Mouse (Mus musculus): ENCODE results near the gene Pycr1. TPM values are rescaled to one million over a fixed set of nuclear protein-coding genes. Genes with fewer than 3 reads are reported as not detected.
A peak's percentile ranks its signal among the peaks of the same experiment; 100 is the strongest.

Pycr1 gene
- polyA plus RNA-seq, 1 experiment from 2014 or later = 23.9 TPM

DNA sequence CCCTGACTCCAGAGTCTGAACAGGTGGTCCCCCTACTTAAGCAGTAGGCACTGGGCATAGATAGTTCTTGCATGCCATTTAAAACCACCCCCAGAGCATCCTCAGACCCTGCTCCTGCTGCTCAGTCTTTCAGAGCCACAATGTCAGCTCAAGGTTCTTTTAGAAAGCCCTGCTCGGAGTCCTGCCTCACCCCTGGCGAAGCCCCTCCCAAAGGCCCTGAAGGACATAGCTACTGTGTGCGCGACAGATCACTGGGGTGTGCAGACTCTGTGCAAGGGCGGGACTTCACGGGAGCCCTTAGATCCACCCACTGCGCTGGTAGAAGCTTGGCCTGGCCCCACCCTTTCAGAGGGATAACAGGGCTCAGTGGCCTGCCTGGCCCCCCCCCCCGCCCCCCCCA is 34.3 kb downstream of the Pycr1 start:
- ATAC-seq = no peak
- H3K27ac ChIP-seq = no peak overlapping the region
- peaks cover 12% of the 10 kb centered on the region for H3K4me1 ChIP-seq
- no peak overlapping the region for H3K4me2 ChIP-seq
- H3K27me3 ChIP-seq = peaks cover 17% of the 10 kb centered on the region
- H3K9me3 ChIP-seq (replicated peaks) = no peaks in the 10 kb centered on the region
- no peak overlapping the region for H3K9ac ChIP-seq
- peaks cover 83% of the 10 kb centered on the region for H3K36me3 ChIP-seq (ENCODE audit: poor library complexity, severe bottlenecking)
- WGBS = 38% methylated on average over 8 of the region's 8 CpGs
- no peak overlapping the region for H3K4me3 ChIP-seq

DNA sequence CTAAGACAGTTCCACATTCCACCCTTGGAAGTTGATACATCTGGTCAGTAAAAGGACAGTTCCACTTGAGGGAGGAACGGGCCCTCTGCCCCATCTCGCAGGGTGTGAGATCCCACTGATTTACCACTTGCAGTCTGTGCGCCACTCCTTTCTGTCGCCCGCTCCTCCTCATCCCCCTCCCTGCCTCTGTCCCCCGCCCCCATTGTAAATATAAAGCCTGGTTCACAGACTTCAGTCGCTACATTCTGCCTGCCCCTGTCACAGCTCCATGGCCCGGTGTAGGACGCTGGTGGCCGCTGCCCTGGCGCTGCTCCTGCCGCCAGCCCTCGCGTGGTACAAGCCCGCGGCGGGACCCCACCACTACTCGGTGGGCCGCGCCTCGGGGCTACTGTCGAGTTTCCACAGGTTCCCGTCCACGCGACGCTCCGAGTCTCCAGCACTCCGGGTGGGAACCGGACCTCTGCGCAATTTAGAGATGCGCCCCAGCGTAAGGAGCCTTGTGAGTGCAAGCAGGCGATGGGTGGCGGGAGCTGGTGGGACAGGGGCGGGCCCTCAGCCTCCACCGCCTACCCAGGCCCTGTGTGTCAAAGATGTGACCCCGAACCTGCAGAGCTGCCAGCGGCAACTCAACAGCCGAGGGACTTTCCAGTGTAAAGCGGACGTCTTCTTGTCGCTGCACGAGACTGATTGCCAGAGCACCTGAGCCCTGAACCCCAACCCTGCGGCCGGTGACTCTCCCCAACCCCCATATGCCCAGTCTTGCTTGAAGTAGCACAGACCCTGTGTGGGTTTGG is 35.1 kb downstream of the Pycr1 start, which contains the start of gene Npb:
TSS of gene Npb (plus strand) at position 237 of the 794 bp plus-strand sequence.
- peaks cover 82% of the 10 kb centered on the region for H3K36me3 ChIP-seq (ENCODE audit: poor library complexity, severe bottlenecking)
- ATAC-seq = 0 out of 2 replicates have a peak, but pooled peaks have one; percentile 9
- H3K27ac ChIP-seq = no peak within 1 kb of the TSS
- peak within 1 kb of the TSS; percentile 49 for H3K4me2 ChIP-seq
- H3K27me3 ChIP-seq = peaks cover 17% of the 10 kb centered on the region
- 6% methylated on average over 45 of the region's 45 CpGs for WGBS
- H3K9ac ChIP-seq = peak within 1 kb of the TSS; percentile 55
- H3K4me3 ChIP-seq = peak within 1 kb of the TSS; percentile 22
- H3K9me3 ChIP-seq (replicated peaks) = no peaks in the 10 kb centered on the region
- peaks cover 12% of the 10 kb centered on the region for H3K4me1 ChIP-seq

DNA sequence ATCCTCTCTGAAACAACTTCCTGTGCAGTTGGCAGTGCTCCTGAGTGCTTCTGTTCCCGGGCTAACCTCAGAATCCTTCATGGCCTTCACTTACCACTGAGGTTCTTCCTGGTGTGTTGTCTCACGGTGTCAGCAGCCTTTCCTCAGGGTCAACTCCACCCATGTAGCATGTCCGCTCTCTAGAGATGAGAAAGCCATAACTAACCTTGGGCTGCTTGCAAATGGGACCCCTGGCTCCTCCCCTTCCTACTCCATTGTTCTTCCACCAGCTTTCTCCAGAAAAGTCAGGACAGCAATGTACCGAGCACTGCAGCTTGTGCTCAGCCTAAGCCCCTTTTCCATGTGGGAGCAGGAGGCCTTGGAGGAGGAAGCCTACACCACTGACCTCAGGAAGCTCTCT is 36.8 kb downstream of the Pycr1 start:
- Histone ChIP-seq H3K36me3 (ENCODE audit: poor library complexity, severe bottlenecking) (peaks cover 82% of the 10 kb centered on the region), H3K4me1 (peaks cover 12% of the 10 kb centered on the region), H3K4me3 (no peak overlapping the region), H3K9ac (no peak overlapping the region), H3K27me3 (peaks cover 17% of the 10 kb centered on the region), H3K27ac (no peak overlapping the region), H3K9me3 (replicated peaks) (no peaks in the 10 kb centered on the region), H3K4me2 (no peak overlapping the region)
- no peak for ATAC-seq
- WGBS = 83% methylated on average over 4 of the region's 4 CpGs

DNA sequence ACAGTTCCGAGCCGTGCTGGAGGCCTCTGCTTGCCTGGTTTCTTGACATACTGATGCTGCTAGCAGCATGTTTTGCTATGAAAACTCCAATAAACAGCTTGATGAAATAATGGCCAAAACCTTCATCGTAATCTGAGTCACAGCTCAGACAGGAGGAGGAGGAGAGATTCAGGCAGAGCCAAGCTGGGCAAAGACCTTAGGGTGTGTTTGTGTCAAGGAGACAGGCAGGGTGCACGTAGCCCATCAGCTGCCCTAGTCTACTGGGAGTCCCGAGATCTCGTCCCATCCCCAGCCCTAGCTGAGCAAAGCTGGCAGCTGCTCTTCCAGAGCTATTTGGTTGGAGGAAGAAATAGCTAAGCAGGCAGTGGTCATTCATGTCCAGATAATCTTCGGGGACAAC is 37.9 kb downstream of the Pycr1 start:
- Histone ChIP-seq H3K27me3 (peaks cover 17% of the 10 kb centered on the region), H3K4me2 (no peak overlapping the region), H3K27ac (no peak overlapping the region), H3K36me3 (ENCODE audit: poor library complexity, severe bottlenecking) (peaks cover 80% of the 10 kb centered on the region), H3K9ac (no peak overlapping the region), H3K4me3 (no peak overlapping the region), H3K4me1 (peaks cover 12% of the 10 kb centered on the region), H3K9me3 (replicated peaks) (no peaks in the 10 kb centered on the region)
- ATAC-seq = no peak
- 87% methylated on average over 7 of the region's 7 CpGs for WGBS

DNA sequence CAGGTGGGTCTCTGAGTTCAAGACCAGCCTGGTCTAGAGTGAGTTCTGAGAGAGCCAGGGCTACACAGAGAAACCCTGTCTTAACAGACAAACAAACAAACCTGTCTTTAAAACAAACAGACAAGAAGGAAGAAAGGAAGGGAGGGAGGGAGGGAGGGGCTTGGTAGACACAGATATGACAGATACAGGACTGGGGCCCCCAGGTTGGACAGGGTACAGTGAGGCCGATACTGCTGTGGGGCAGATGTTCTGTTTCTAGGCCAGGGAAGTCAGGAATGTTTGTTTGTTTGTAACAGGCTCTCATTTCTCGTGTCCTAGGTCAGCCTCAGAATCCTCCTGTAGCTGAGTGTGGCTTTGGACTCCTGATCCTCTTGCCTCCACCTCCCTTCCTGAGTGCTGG is 40.0 kb downstream of the Pycr1 start:
- no peak overlapping the region for H3K9ac ChIP-seq
- H3K9me3 ChIP-seq (replicated peaks) = no peaks in the 10 kb centered on the region
- 87% methylated on average over 2 of the region's 2 CpGs for WGBS
- H3K4me2 ChIP-seq = no peak overlapping the region
- ATAC-seq = no peak
- peaks cover 67% of the 10 kb centered on the region for H3K36me3 ChIP-seq (ENCODE audit: poor library complexity, severe bottlenecking)
- no peak overlapping the region for H3K4me3 ChIP-seq
- H3K27me3 ChIP-seq = peaks cover 9% of the 10 kb centered on the region
- H3K27ac ChIP-seq = no peak overlapping the region
- H3K4me1 ChIP-seq = peaks cover 18% of the 10 kb centered on the region

DNA sequence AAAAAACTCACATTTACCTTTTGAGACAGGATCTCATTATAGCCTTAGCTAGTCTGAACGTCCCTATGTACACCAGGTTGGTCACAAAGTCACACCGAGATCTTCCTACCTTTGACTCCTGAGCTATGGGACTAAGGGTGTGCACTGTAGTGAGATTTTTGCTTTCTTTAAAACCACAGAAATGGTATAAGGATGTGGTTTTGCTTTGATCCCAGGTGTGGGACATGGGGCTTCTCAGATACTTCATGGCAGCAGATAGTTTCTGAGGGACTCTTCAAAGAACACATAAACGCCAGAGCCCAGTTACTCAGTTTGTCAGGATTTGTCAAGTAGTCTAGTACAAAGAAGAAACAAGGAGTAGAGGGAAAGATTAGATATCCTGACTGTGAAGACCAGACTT is 42.9 kb downstream of the Pycr1 start:
- 95% methylated on average over 3 of the region's 3 CpGs for WGBS
- H3K9ac ChIP-seq = no peak overlapping the region
- H3K27me3 ChIP-seq = no peaks in the 10 kb centered on the region
- H3K27ac ChIP-seq = no peak overlapping the region
- no peaks in the 10 kb centered on the region for H3K9me3 ChIP-seq (replicated peaks)
- peaks cover 33% of the 10 kb centered on the region for H3K4me1 ChIP-seq
- H3K4me2 ChIP-seq = no peak overlapping the region
- no peak for ATAC-seq
- no peak overlapping the region for H3K4me3 ChIP-seq
- peaks cover 63% of the 10 kb centered on the region for H3K36me3 ChIP-seq (ENCODE audit: poor library complexity, severe bottlenecking)

DNA sequence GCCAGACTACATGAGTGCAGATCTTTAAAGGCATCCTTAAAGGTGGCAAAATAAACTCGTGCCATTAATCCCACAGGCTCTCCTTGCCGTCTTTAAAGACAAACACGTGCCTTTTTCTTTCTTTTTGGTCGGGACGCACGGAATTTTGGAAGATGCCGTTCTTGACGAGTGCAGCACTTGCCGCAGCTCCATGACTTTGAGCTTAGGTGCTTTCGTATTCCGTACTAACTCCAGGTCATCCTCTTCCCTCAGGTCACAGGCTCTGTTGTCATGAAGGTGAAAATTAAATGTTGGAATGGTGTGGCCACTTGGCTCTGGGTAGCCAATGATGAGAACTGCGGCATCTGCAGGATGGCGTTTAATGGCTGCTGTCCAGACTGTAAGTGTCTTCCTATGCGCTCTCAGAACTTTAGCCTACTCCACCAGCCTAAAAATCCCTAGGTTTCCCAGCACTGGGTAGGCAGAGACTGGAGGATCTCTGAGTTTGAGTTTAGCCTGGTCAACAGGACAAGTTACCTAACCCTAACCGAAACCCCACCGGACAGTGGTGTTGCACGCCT is 44.5 kb downstream of the Pycr1 start:
- no peak for ATAC-seq
- 49% methylated on average over 17 of the region's 17 CpGs for WGBS

DNA sequence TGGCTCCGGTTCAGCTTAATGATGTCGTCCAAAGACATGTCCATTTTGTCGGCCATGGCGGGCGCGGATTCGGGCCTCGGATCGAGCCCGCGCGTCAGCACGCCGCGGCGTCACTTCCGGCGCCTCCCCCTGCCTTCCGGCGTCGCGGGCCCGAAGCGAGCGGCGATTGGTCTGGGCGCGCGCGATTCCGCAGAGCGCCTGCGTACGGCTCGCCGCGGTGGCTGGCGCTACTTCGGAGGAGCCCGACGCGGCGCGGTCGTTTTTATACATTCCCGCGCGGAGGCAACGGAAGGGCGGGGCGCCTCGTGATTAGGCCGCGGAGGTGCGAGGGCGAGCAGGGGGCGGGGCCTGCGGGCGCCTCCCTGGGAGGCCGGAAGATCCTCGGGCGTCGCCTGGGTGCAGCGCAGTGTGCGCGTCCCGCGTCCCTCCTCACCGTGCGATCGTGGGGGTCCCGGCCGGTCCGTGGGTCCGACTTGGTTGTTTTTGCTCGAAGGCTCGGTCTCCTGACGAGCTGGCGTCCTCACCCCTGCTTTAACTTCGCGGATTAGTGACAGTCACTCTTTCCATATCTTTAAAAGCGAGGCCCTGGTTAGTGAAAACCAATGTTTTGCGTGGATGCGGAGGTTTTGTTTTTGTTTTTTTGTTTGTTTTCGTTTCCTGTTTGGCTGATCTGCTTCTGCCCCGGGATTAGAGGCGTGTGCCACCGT is 45.1 kb downstream of the Pycr1 start, which contains the start of the genes Alyref and Anapc11:
TSS of gene Alyref (minus strand) at position 83 of the 707 bp plus-strand sequence.
TSS of gene Anapc11 (plus strand) at position 139 of the 707 bp plus-strand sequence.
- Histone ChIP-seq H3K4me2 (peak within 1 kb of the TSS; percentile 97), H3K27ac (peak within 1 kb of the TSS; percentile 87), H3K4me1 (peaks cover 33% of the 10 kb centered on the region), H3K27me3 (no peaks in the 10 kb centered on the region), H3K9me3 (replicated peaks) (no peaks in the 10 kb centered on the region), H3K4me3 (peak within 1 kb of the TSS; percentile 100), H3K9ac (peak within 1 kb of the TSS; percentile 99), H3K36me3 (ENCODE audit: poor library complexity, severe bottlenecking) (peaks cover 63% of the 10 kb centered on the region)
- ATAC-seq = peak; percentile 99
- under 1% methylated on average over 68 of the region's 88 CpGs for WGBS

More for the DNA sequence above, 44.5 kb downstream of the Pycr1 start:
- Histone ChIP-seq H3K4me3 (peak overlapping the region; percentile 100), H3K27ac (peak overlapping the region; percentile 87; the same call in 1 of the 2 replicates), H3K9ac (peak overlapping the region; percentile 99), H3K36me3 (ENCODE audit: poor library complexity, severe bottlenecking) (peaks cover 61% of the 10 kb centered on the region), H3K27me3 (no peaks in the 10 kb centered on the region), H3K9me3 (replicated peaks) (no peaks in the 10 kb centered on the region), H3K4me1 (peaks cover 33% of the 10 kb centered on the region), H3K4me2 (peak overlapping the region; percentile 97)

DNA sequence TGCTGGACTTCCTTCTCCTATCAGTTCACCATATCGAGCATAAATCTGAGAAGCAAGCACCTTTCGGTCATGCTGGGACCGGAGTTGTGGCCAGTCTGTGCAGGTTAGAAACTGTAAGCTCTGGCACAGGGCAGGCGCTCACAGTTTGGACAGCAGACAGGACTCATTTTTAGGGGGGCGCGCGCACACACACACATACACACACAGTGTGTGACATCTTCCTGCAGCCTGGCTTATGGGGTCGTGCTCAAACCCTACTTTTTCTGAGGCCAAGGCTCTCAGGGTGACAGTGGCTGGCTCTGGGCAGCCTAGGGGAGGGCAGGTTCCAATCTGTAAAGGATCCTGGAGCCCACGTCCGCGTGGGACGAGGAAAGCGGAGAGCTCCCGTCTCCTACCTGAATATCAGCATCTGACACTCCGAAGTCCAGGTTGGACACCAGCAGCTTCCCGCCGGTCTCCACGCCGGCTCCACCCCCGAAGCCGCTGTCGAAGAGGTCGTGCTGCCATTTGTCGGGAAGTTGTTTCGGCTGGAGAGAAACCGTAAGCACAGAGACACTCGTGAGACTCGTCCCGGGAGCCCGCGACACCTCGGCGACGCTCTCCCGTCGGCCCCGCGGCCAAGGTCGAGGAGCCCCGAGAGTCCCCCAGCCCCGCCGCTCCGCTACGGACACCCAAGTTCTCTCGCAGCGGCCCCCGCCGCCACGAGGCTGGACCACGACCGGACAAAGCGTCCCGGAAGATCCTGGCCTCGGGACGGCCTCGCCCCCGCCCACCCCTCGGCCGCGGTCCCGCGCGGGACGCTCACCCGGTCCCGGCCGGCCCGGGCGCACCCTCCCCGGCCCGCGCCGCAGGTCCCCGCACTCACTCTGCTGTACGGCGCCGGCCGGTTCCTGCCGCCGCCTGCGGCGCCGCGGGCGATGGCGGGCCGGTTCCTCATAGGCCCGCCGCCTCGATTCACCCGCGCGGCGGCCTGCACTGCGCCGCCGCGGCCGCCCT is 46.0 kb downstream of the Pycr1 start:
- peak; percentile 65 for ATAC-seq

DNA sequence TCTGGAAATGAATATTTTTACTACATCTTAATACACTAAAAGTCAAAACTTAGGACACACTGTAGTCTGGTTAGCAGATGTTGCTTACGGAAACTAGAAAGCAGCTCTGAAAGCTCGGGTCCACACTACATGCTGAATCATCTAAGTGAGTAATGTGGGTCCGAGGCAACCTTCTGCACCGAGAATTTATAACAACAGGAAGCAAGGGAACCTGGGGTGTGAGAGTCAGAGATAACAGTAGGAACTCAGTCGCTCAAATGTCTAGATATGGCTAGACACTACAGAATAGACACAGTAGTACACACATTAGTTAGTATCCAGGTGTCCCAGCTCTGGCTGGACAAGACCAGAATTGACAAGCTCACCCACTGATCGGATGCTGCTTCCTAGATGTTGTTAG is 55.0 kb downstream of the Pycr1 start:
- no peak overlapping the region for H3K9ac ChIP-seq
- peaks cover 96% of the 10 kb centered on the region for H3K36me3 ChIP-seq (ENCODE audit: poor library complexity, severe bottlenecking)
- no peak overlapping the region for H3K4me3 ChIP-seq
- WGBS = 93% methylated on average over 6 of the region's 6 CpGs
- H3K27ac ChIP-seq = no peak overlapping the region
- H3K9me3 ChIP-seq (replicated peaks) = no peaks in the 10 kb centered on the region
- H3K4me1 ChIP-seq = no peaks in the 10 kb centered on the region
- no peaks in the 10 kb centered on the region for H3K27me3 ChIP-seq
- H3K4me2 ChIP-seq = no peak overlapping the region
- ATAC-seq = no peak

More for the DNA sequence above, 46.0 kb downstream of the Pycr1 start:
- WGBS = 5% methylated on average over 78 of the region's 99 CpGs
- Histone ChIP-seq H3K4me2 (peak overlapping the region; percentile 97), H3K4me1 (peaks cover 33% of the 10 kb centered on the region), H3K4me3 (peak overlapping the region; percentile 100), H3K36me3 (ENCODE audit: poor library complexity, severe bottlenecking) (peaks cover 63% of the 10 kb centered on the region), H3K9ac (peak overlapping the region; percentile 99), H3K27me3 (no peaks in the 10 kb centered on the region), H3K27ac (peak overlapping the region; percentile 87), H3K9me3 (replicated peaks) (no peaks in the 10 kb centered on the region)
